Mouse (Mus musculus) limb, embryonic 15.5 days (tissue): ENCODE measurements around the gene Cd19. TPM values are rescaled to one million over a fixed set of nuclear protein-coding genes. Genes with fewer than 3 reads are reported as not detected.
"Not testable (repeated sequence)": the region's sequence is repeated elsewhere in the genome, so short reads cannot be mapped to it uniquely, and the experiment has no call there.

Experiments
- ATAC-seq: fragments of 200-750 bp; cut with Nextera tagmentation; 2 replicates; pipeline ENCODE4 v1.8.0; 2017; ENCODE audit warnings: low read depth, moderate TSS enrichment; ENCODE audit not compliant: insufficient number of reproducible peaks, low FRiP score, low TSS enrichment
- H3K27ac ChIP-seq: fragments of 300-500 bp; sonication (generic); 2 replicates; pipeline ENCODE4 v1.5.1; 2015; ENCODE audit warnings: moderate library complexity, mild to moderate bottlenecking, inconsistent platforms
- H3K27me3 ChIP-seq: fragments of 300-500 bp; sonication (generic); 2 replicates; pipeline ENCODE4 v1.6.1; 2015; ENCODE audit warnings: inconsistent platforms
- H3K36me3 ChIP-seq: fragments of 300-500 bp; sonication (generic); 2 replicates; pipeline ENCODE4 v1.6.1; 2015; ENCODE audit warnings: inconsistent platforms
- H3K4me1 ChIP-seq: fragments of 300-500 bp; sonication (generic); 2 replicates; pipeline ENCODE4 v1.6.1; 2015; ENCODE audit warnings: inconsistent platforms
- H3K4me2 ChIP-seq: fragments of 300-500 bp; sonication (generic); 2 replicates; pipeline ENCODE4 v1.6.1; 2015; ENCODE audit warnings: mild to moderate bottlenecking, inconsistent platforms
- H3K4me3 ChIP-seq: fragments of 300-500 bp; sonication (generic); 2 replicates; pipeline ENCODE4 v1.5.1; 2015; ENCODE audit warnings: mild to moderate bottlenecking, inconsistent platforms
- H3K9ac ChIP-seq: fragments of 300-500 bp; sonication (generic); 2 replicates; pipeline ENCODE4 v1.6.1; 2015; ENCODE audit warnings: inconsistent platforms
- H3K9me3 ChIP-seq: fragments of 300-500 bp; sonication (generic); 2 replicates; pipeline ENCODE4 v1.6.1; 2016; ENCODE audit warnings: inconsistent platforms
- WGBS: fragments of 180-500 bp; shearing (Covaris S2); methylation state at CpG from one replicate; pipeline ENCODE4 v1.1.7; 2015; 5-methylcytosine and 5-hydroxymethylcytosine counted together
- polyA plus RNA-seq: library from polyadenylated mRNA; unstranded; fragments of >200 nt; fragmentation: Nextera tagmentation; extraction: Ambion mirVana; gene quantifications from 2 replicates; pipeline ENCODE4 v1.2.1, GENCODE M21; 2015

Gene Cd19
- polyA plus RNA-seq, 1 experiment from 2014 or later = 0.13 TPM

DNA sequence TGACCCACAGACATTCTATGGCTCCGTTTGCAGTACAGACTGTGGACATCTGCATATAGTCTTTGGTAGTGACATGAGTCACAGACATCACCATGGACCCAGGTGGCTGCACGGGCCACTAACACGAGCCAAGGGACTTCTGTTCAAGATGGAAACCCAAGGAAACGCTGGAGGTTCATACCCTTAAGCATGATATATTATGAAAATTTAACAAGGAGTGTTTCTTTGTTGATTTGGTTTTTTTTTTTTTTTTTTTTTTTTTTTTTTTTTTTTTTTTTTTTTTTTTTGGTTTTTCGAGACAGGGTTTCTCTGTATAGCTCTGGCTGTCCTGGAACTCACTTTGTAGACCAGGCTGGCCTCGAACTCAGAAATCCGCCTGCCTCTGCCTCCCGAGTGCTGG, 12.2 kb downstream of the Cd19 start:
- H3K4me1 ChIP-seq, ATAC-seq, H3K9ac ChIP-seq, H3K36me3 ChIP-seq, H3K27me3 ChIP-seq, H3K9me3 ChIP-seq, H3K4me2 ChIP-seq, H3K4me3 ChIP-seq, H3K27ac ChIP-seq: not testable (repeated sequence)
- WGBS = 73% methylated on average over 8 of the region's 8 CpGs

DNA sequence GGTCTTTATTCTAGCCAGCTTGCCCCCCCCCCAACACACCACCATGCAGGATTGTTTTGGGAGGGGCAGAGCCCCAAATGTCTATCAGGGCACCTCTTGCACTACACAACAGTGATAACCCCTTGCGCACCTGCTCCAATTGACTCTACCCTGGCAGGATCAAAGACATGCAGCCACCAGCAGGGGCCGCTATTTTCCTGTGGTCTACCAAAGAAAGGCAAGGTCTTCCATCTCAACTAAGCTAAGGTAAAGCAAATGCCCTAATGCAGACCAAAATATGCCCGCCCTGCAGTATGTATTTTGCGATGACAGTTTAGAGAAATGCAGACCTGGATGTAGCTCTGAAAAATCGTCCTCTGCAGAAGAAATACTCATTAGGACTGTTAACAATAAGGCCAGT, 15.1 kb downstream of the Cd19 start:
- no peak for ATAC-seq
- Histone ChIP-seq H3K4me3 (no peak overlapping the region), H3K27ac (no peak overlapping the region), H3K9ac (no peak overlapping the region), H3K9me3 (no peaks in the 10 kb centered on the region), H3K4me2 (no peak overlapping the region), H3K36me3 (no peaks in the 10 kb centered on the region), H3K27me3 (no peaks in the 10 kb centered on the region), H3K4me1 (peaks cover 4% of the 10 kb centered on the region)
- 7% methylated on average over 5 of the region's 5 CpGs for WGBS

DNA sequence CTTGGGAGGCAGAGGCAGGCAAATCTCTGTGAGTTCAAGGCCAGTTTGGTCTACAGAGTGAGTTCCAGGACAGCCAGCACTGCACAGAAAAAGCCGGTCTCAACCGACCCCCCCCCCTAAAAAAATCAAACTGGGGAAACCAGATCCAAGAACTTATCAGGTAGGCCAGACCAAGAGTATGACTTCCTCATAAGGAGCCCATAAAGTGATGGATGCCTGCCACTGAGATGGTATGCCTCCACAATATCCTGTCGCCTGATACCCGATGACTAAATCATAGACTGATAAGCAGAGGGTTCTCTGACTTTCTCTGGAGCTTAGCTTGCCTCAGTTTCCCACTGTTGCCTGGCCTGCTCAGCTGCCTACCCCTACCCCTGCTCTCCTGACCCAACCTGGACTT, 16.9 kb downstream of the Cd19 start:
- ATAC-seq = no peak
- 93% methylated on average over 4 of the region's 4 CpGs for WGBS
- H3K27ac ChIP-seq = no peak overlapping the region

GRCm38 (mm10) chr7:126397221-126397620, 17.5 kb downstream of the Cd19 start:
- H3K9me3 ChIP-seq = no peaks in the 10 kb centered on the region
- ATAC-seq = no peak
- H3K27ac ChIP-seq = no peak overlapping the region
- H3K9ac ChIP-seq = no peak overlapping the region
- H3K4me2 ChIP-seq = peak overlapping the region; percentile 33; the same call in 1 of the 2 replicates
- 57% methylated on average over 6 of the region's 6 CpGs for WGBS
- no peaks in the 10 kb centered on the region for H3K27me3 ChIP-seq
- peaks cover 4% of the 10 kb centered on the region for H3K4me1 ChIP-seq
- peak overlapping the region; percentile 19; the same call in 1 of the 2 replicates for H3K4me3 ChIP-seq
- H3K36me3 ChIP-seq = no peaks in the 10 kb centered on the region

More for the DNA sequence above, 16.9 kb downstream of the Cd19 start:
- H3K36me3 ChIP-seq = no peaks in the 10 kb centered on the region
- no peak overlapping the region for H3K9ac ChIP-seq
- no peaks in the 10 kb centered on the region for H3K27me3 ChIP-seq
- H3K9me3 ChIP-seq = no peaks in the 10 kb centered on the region
- peaks cover 4% of the 10 kb centered on the region for H3K4me1 ChIP-seq
- no peak overlapping the region for H3K4me3 ChIP-seq
- H3K4me2 ChIP-seq = no peak overlapping the region

DNA sequence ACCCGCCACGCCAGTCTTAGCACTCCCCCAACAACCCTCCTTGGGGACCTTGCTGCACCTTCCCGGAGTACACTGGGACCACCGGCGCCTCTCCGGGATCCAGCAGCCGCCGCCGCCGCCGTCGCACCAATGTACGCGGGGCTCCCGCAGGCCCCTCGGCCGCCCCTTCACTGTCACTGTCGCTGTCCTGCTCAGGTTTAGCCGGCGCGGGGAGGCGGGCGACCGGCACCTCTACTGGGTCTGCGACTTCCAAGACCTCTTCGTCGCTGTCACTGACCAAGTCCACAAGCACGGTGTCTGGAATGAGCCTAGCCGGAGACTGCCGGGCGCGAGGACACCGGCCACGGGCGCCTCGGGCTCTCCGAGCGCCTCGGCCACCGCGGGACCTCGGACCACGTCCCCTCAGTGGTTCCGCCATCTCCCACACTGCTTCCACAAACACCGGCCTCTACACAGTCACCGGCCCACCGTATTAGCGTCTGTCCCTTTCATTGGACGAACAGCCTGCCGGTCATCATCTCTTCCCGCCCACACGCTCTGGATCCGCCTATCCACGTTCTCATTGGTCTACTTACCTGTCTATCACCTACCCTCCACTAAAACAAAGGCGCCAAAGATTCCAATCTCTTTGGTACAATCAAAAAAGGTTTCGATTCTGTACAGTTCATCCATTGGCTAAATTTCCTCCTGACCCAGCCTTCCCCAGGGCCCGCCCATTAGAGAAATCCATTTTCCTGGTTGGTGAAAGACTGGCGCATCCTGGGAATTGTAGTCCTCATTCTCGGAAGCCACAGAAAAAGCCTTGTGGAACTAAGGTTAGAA, 18.2 kb downstream of the Cd19 start, which contains the start of gene Nfatc2ip:
Gene Nfatc2ip, minus strand, starts transcription at position 440 of the 822 bp plus-strand sequence.
- peaks cover 3% of the 10 kb centered on the region; the same call in 1 of the 2 replicates for H3K36me3 ChIP-seq
- H3K27ac ChIP-seq = no peak within 1 kb of the TSS
- ATAC-seq = peak; percentile 100
- H3K27me3 ChIP-seq = no peaks in the 10 kb centered on the region
- peak within 1 kb of the TSS; percentile 97 for H3K4me3 ChIP-seq
- peak within 1 kb of the TSS; percentile 72 for H3K9ac ChIP-seq
- peaks cover 4% of the 10 kb centered on the region for H3K4me1 ChIP-seq
- H3K9me3 ChIP-seq = no peaks in the 10 kb centered on the region
- peak within 1 kb of the TSS; percentile 83 for H3K4me2 ChIP-seq
- WGBS = under 1% methylated on average over 59 of the region's 59 CpGs

GRCm38 (mm10) chr7:126392086-126392884, 22.4 kb downstream of the Cd19 start:
- H3K27ac ChIP-seq, H3K9me3 ChIP-seq, H3K4me2 ChIP-seq, H3K4me1 ChIP-seq, H3K27me3 ChIP-seq, ATAC-seq, H3K4me3 ChIP-seq, H3K9ac ChIP-seq: not testable (repeated sequence)
- peaks cover 32% of the 10 kb centered on the region for H3K36me3 ChIP-seq
- 89% methylated on average over 7 of the region's 7 CpGs for WGBS

GRCm38 (mm10) chr7:126388185-126388584, 26.5 kb downstream of the Cd19 start:
- Histone ChIP-seq H3K4me3 (no peak overlapping the region), H3K4me1 (no peaks in the 10 kb centered on the region), H3K9me3 (no peaks in the 10 kb centered on the region), H3K4me2 (no peak overlapping the region), H3K27me3 (no peaks in the 10 kb centered on the region), H3K9ac (no peak overlapping the region), H3K36me3 (peaks cover 61% of the 10 kb centered on the region), H3K27ac (no peak overlapping the region)
- WGBS = 94% methylated on average over 1 of the region's 1 CpGs
- ATAC-seq = no peak

- 88% methylated on average over 5 of the region's 5 CpGs for WGBS
- H3K27ac ChIP-seq = no peak overlapping the region
- H3K36me3 ChIP-seq = peaks cover 39% of the 10 kb centered on the region
- ATAC-seq = no peak
- no peaks in the 10 kb centered on the region for H3K4me1 ChIP-seq
- H3K4me3 ChIP-seq = no peak overlapping the region
- H3K4me2 ChIP-seq = no peak overlapping the region
- no peak overlapping the region for H3K9ac ChIP-seq
- no peaks in the 10 kb centered on the region for H3K9me3 ChIP-seq
- H3K27me3 ChIP-seq = no peaks in the 10 kb centered on the region
Observed at GRCm38 (mm10) chr7:126383565-126383964, 31.1 kb downstream of the Cd19 start.

GRCm38 (mm10) chr7:126377278-126378158, 37.2 kb downstream of the Cd19 start, which contains the start of gene Spns1:
Gene Spns1 (minus strand): TSS chr7:126377450.
- no peaks in the 10 kb centered on the region for H3K27me3 ChIP-seq
- H3K9me3 ChIP-seq = no peaks in the 10 kb centered on the region
- peak within 1 kb of the TSS; percentile 75 for H3K27ac ChIP-seq
- peaks cover 13% of the 10 kb centered on the region for H3K4me1 ChIP-seq
- ATAC-seq = peak; percentile 95
- WGBS = under 1% methylated on average over 33 of the region's 33 CpGs
- H3K36me3 ChIP-seq = peaks cover 24% of the 10 kb centered on the region
- H3K4me3 ChIP-seq = peak within 1 kb of the TSS; percentile 88
- H3K4me2 ChIP-seq = peak within 1 kb of the TSS; percentile 98
- H3K9ac ChIP-seq = peak within 1 kb of the TSS; percentile 92

DNA sequence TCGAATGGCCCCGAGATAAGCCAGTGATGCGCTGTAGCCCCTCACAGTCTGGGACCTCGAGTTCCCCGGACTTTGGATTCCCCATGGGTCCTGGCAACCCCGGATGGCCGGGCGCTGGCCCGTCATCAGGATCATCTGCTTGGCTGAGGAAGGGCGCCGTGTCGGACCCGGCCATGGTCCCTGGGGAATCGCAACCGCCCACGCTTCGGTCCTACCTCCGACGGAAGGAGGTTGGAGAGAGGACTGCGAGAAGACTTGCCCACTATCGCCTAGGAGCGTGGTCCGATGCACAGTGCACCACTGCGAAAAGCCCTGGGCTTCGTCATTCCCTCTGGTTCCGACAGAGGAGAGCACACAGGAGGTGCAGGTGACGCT, 37.8 kb downstream of the Cd19 start:
- 1% methylated on average over 27 of the region's 27 CpGs for WGBS
- H3K36me3 ChIP-seq = peaks cover 30% of the 10 kb centered on the region
- H3K9me3 ChIP-seq = no peaks in the 10 kb centered on the region
- peaks cover 13% of the 10 kb centered on the region for H3K4me1 ChIP-seq
- H3K27me3 ChIP-seq = no peaks in the 10 kb centered on the region
- 0 out of 2 replicates have a peak overlapping the region, but pooled peaks have one; percentile 50 for H3K27ac ChIP-seq
- H3K4me3 ChIP-seq = peak overlapping the region; percentile 88
- H3K4me2 ChIP-seq = peak overlapping the region; percentile 98
- H3K9ac ChIP-seq = peak overlapping the region; percentile 92
- ATAC-seq = peak; percentile 52; the same call in 1 of the 2 replicates

DNA sequence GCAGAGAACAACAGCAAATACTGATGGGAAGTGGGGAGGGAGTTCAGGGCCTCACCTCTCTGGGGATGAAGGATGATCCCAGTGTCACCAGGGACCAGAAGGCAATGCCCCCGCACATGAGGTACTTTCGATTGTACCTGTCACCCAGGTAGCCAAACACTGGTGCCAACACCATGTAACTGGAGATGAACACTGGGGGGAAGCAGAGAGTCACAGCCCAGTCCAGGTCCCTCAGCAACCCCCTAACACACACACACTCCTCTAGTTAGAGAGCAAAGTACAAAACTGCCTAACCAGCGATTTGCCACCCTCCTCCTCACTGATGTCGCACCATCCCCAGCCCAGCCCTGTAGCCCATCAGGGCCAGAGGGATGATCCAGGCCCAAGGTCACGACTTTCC, 39.7 kb downstream of the Cd19 start:
- Histone ChIP-seq H3K27ac (no peak overlapping the region), H3K4me3 (no peak overlapping the region), H3K4me2 (no peak overlapping the region), H3K36me3 (peaks cover 49% of the 10 kb centered on the region), H3K4me1 (peaks cover 13% of the 10 kb centered on the region), H3K9me3 (no peaks in the 10 kb centered on the region), H3K27me3 (no peaks in the 10 kb centered on the region), H3K9ac (no peak overlapping the region)
- no peak for ATAC-seq
- 72% methylated on average over 5 of the region's 5 CpGs for WGBS
